In the genomic region with DNA sequence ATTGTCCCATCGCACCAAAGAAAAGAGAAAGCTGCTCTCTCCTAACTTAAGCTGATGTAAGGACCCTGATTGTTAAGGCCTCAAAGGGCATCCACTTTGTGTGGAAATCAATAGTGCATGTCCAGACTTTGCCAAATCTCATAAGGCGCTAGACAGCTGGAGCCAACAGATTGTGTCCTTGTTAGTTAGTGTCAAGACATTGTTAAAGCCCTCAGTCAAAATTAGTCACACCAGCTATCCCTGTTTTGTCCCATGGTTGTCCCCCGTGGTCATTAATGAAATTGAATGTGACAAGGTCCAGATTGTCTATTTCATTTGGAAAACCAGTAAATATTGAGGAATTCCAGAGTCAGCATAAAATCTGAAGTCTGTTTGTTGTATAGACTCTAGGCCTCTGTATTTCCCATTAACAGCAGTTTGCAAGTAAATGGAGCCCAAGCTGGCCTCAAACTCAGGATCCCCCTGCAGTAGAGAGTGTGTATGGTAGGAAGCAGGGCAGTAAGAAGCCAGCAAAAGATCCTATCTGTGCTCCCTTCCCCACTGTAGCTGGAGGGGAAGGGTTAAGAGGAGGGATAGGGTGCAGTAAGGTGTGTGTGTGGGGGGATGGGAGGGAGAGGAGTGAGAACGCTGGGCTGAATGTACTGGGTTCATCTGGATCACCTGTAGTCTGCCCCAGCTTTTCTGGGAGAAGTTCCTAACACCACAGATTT, we compare ENCODE assay signal across 19 mouse cellular contexts. TPM values are rescaled to one million over a fixed set of nuclear protein-coding genes. Genes with fewer than 3 reads are reported as not detected.
DNase-seq lines count a peak whose midpoint lies in the region; ATAC-seq lines count a peak whose summit lies in the region.
"Had no signal": no experiment of that assay in that cellular context is flagged by ENCODE, and none has a peak within 500 bp of the region (broad histone marks: within the 10 kb centered on the region; RNA-seq: fewer than 3 reads in every experiment).

No protein-coding gene starts in this region.

- no peak overlapping the region for H3K4me2 ChIP-seq in hindbrain, embryonic 11.5 days (replicated peaks; ENCODE audit: low read depth, low read length)
- H3K4me2 ChIP-seq in hindbrain, embryonic 13.5 days: no peak overlapping the region
- H3K4me2 ChIP-seq in neural tube, embryonic 12.5 days (replicated peaks): no peak overlapping the region
- no peak overlapping the region for H3K4me2 ChIP-seq in neural tube, embryonic 15.5 days
- no peak overlapping the region for H3K4me2 ChIP-seq in midbrain, embryonic 12.5 days (replicated peaks)
- H3K4me2 ChIP-seq: heart, embryonic 13.5 days had no signal

- no peaks in the 10 kb centered on the region for H3K36me3 ChIP-seq in hindbrain, embryonic 11.5 days (ENCODE audit: control insufficient read depth, insufficient read depth, low read length)
- no peaks in the 10 kb centered on the region for H3K36me3 ChIP-seq in hindbrain, embryonic 13.5 days
- no peaks in the 10 kb centered on the region for H3K36me3 ChIP-seq in neural tube, embryonic 12.5 days
- H3K36me3 ChIP-seq in neural tube, embryonic 15.5 days: no peaks in the 10 kb centered on the region
- H3K36me3 ChIP-seq in midbrain, embryonic 12.5 days: no peaks in the 10 kb centered on the region
- H3K36me3 ChIP-seq in limb, embryonic 10.5 days: no peaks in the 10 kb centered on the region
- H3K36me3 ChIP-seq: forebrain, embryonic 10.5 days; heart, embryonic 13.5 days had no signal

- H3K9me3 ChIP-seq in hindbrain, embryonic 11.5 days (ENCODE audit: control insufficient read depth, low read length): no peaks in the 10 kb centered on the region
- H3K9me3 ChIP-seq in hindbrain, embryonic 13.5 days: no peaks in the 10 kb centered on the region
- H3K9me3 ChIP-seq in neural tube, embryonic 12.5 days: no peaks in the 10 kb centered on the region
- no peaks in the 10 kb centered on the region for H3K9me3 ChIP-seq in neural tube, embryonic 15.5 days (replicated peaks)
- no peaks in the 10 kb centered on the region for H3K9me3 ChIP-seq in midbrain, embryonic 12.5 days
- no peaks in the 10 kb centered on the region for H3K9me3 ChIP-seq in limb, embryonic 10.5 days (replicated peaks)
- H3K9me3 ChIP-seq: forebrain, embryonic 10.5 days; heart, embryonic 13.5 days; megakaryocyte, embryonic 14.5 days had no signal

- no peaks in the 10 kb centered on the region; the same call in 1 of the 2 replicates for H3K27me3 ChIP-seq in hindbrain, embryonic 11.5 days (ENCODE audit: control insufficient read depth, insufficient read depth, low read length)
- peaks cover 9% of the 10 kb centered on the region for H3K27me3 ChIP-seq in hindbrain, embryonic 13.5 days
- H3K27me3 ChIP-seq in neural tube, embryonic 12.5 days (replicated peaks): no peaks in the 10 kb centered on the region
- H3K27me3 ChIP-seq in neural tube, embryonic 15.5 days (replicated peaks): no peaks in the 10 kb centered on the region
- peaks cover 12% of the 10 kb centered on the region for H3K27me3 ChIP-seq in midbrain, embryonic 12.5 days
- H3K27me3 ChIP-seq in limb, embryonic 10.5 days (ENCODE audit: low read depth, poor library complexity, severe bottlenecking): no peaks in the 10 kb centered on the region
- H3K27me3 ChIP-seq: heart, embryonic 13.5 days had no signal

- no peak overlapping the region for H3K4me3 ChIP-seq in hindbrain, embryonic 11.5 days (ENCODE audit: low read depth, low read length)
- no peak overlapping the region for H3K4me3 ChIP-seq in hindbrain, embryonic 13.5 days
- H3K4me3 ChIP-seq in neural tube, embryonic 12.5 days: no peak overlapping the region
- no peak overlapping the region for H3K4me3 ChIP-seq in neural tube, embryonic 15.5 days (replicated peaks)
- no peak overlapping the region for H3K4me3 ChIP-seq in midbrain, embryonic 12.5 days
- H3K4me3 ChIP-seq in limb, embryonic 10.5 days: no peak overlapping the region
- H3K4me3 ChIP-seq: forebrain, embryonic 10.5 days; heart, embryonic 13.5 days; left cerebral cortex, adult 2 months; megakaryocyte, embryonic 14.5 days had no signal

- no peak overlapping the region for H3K27ac ChIP-seq in hindbrain, embryonic 11.5 days (ENCODE audit: low read depth, low read length)
- H3K27ac ChIP-seq in hindbrain, embryonic 13.5 days: no peak overlapping the region
- no peak overlapping the region for H3K27ac ChIP-seq in neural tube, embryonic 12.5 days
- H3K27ac ChIP-seq in neural tube, embryonic 15.5 days (replicated peaks): no peak overlapping the region
- peak overlapping the region; percentile 66 for H3K27ac ChIP-seq in midbrain, embryonic 12.5 days (replicated peaks)
- H3K27ac ChIP-seq in limb, embryonic 10.5 days: no peak overlapping the region
- H3K27ac ChIP-seq: forebrain, embryonic 10.5 days; heart, embryonic 13.5 days; left cerebral cortex, adult 2 months had no signal

- no peak overlapping the region for H3K9ac ChIP-seq in hindbrain, embryonic 11.5 days (ENCODE audit: low read depth, low read length)
- H3K9ac ChIP-seq in hindbrain, embryonic 13.5 days: no peak overlapping the region
- no peak overlapping the region for H3K9ac ChIP-seq in neural tube, embryonic 12.5 days
- no peak overlapping the region for H3K9ac ChIP-seq in neural tube, embryonic 15.5 days (replicated peaks)
- H3K9ac ChIP-seq in midbrain, embryonic 12.5 days (replicated peaks): no peak overlapping the region
- H3K9ac ChIP-seq: heart, embryonic 13.5 days; liver, postnatal 0 days had no signal

- no peaks in the 10 kb centered on the region; the same call in 1 of the 2 replicates for H3K4me1 ChIP-seq in hindbrain, embryonic 11.5 days (replicated peaks; ENCODE audit: control insufficient read depth, insufficient read depth, low read length)
- H3K4me1 ChIP-seq in hindbrain, embryonic 13.5 days (replicated peaks): peaks cover 30% of the 10 kb centered on the region
- H3K4me1 ChIP-seq in neural tube, embryonic 12.5 days: peaks cover 9% of the 10 kb centered on the region; the same call in 1 of the 2 replicates
- peaks cover 4% of the 10 kb centered on the region; the same call in 1 of the 2 replicates for H3K4me1 ChIP-seq in neural tube, embryonic 15.5 days
- peaks cover 36% of the 10 kb centered on the region for H3K4me1 ChIP-seq in midbrain, embryonic 12.5 days
- peaks cover 21% of the 10 kb centered on the region for H3K4me1 ChIP-seq in limb, embryonic 10.5 days

- WGBS in hindbrain, embryonic 11.5 days: 43% methylated on average over 4 of the region's 4 CpGs
- WGBS in hindbrain, embryonic 13.5 days: 26% methylated on average over 4 of the region's 4 CpGs
- WGBS in neural tube, embryonic 12.5 days: 38% methylated on average over 4 of the region's 4 CpGs
- WGBS in neural tube, embryonic 15.5 days: 34% methylated on average over 4 of the region's 4 CpGs
- WGBS in midbrain, embryonic 12.5 days: 26% methylated on average over 4 of the region's 4 CpGs
- WGBS in limb, embryonic 10.5 days: 83% methylated on average over 4 of the region's 4 CpGs

- ATAC-seq in hindbrain, embryonic 11.5 days (ENCODE audit: low FRiP score): peak; percentile 81
- ATAC-seq in hindbrain, embryonic 13.5 days (ENCODE audit: low FRiP score): no peak
- peak; percentile 59 for ATAC-seq in neural tube, embryonic 12.5 days (ENCODE audit: low FRiP score, low read depth)
- ATAC-seq in neural tube, embryonic 15.5 days (ENCODE audit: low FRiP score): no peak
- ATAC-seq in midbrain, embryonic 12.5 days (ENCODE audit: low FRiP score, low read depth): peak; percentile 84
- ATAC-seq: liver, postnatal 0 days had no signal

- DNase-seq in hindbrain, embryonic 11.5 days (ENCODE audit: low spot score): peak; percentile 47
- DNase-seq in limb, embryonic 10.5 days (ENCODE audit: low spot score): no peak
- DNase-seq in thymus, postnatal 25 days: no peak
- DNase-seq: B cell, adult 2 months; cerebellum, postnatal 10 days; heart, adult 18-20 months; kidney, adult 9 months; kidney, postnatal 36 days; layer of hippocampus, adult 9-11 months; left cerebral cortex, postnatal 4 days; liver, postnatal 0 days had no signal

RNA-seq across cellular contexts. Expression of gene Lgalsl, which starts 23.3 kb away (rescaled TPM):
- polyA plus RNA-seq in hindbrain, embryonic 11.5 days (2014; fragmentation: Nextera tagmentation; extraction: Ambion mirVana): 19.7 and 28.4 TPM in 2 replicates
- 51.2 and 53.2 TPM in 2 replicates for polyA plus RNA-seq in hindbrain, embryonic 13.5 days (2015; fragmentation: Nextera tagmentation; extraction: Ambion mirVana)
- polyA plus RNA-seq in neural tube, embryonic 12.5 days (2016; fragmentation: Nextera tagmentation; extraction: Ambion mirVana): 34.1 and 35.0 TPM in 2 replicates
- 63.9 and 70.5 TPM in 2 replicates for polyA plus RNA-seq in neural tube, embryonic 15.5 days (2015; fragmentation: Nextera tagmentation; extraction: Ambion mirVana)
- polyA plus RNA-seq in midbrain, embryonic 12.5 days (2016; fragmentation: Nextera tagmentation; extraction: Ambion mirVana): 39.1 and 43.1 TPM in 2 replicates
- 29.8 and 31.3 TPM in 2 replicates for polyA plus RNA-seq in limb, embryonic 10.5 days (2016; fragmentation: Nextera tagmentation; extraction: Ambion mirVana)

Comparison
In these comparisons a context has a peak if more than half of its experiments do, and no peak if none do; other contexts are left out.
1. ATAC-seq: peak in hindbrain, embryonic 11.5 days (single experiment), neural tube, embryonic 12.5 days (single experiment) and midbrain, embryonic 12.5 days (single experiment); none in hindbrain, embryonic 13.5 days (single experiment) and neural tube, embryonic 15.5 days (single experiment).